Mouse (Mus musculus) spleen, adult 2 months (tissue): Measurements from ENCODE around the gene U90926.

ENCODE experiments used
- CTCF ChIP-seq: fragments of 200-500 bp; IDR thresholded peaks from 2 replicates; pipeline ENCODE4 v1.5.1; 2011; ENCODE audit warnings: mild to moderate bottlenecking, inconsistent platforms; ENCODE audit not compliant: insufficient read depth, insufficient read length, insufficient replicate concordance; ENCODE audit errors: extremely low read depth
- POLR2A ChIP-seq: fragments of 200-500 bp; IDR thresholded peaks from 2 replicates; pipeline ENCODE4 v1.6.1; 2011; ENCODE audit warnings: low read depth, low read length, inconsistent platforms

DNA sequence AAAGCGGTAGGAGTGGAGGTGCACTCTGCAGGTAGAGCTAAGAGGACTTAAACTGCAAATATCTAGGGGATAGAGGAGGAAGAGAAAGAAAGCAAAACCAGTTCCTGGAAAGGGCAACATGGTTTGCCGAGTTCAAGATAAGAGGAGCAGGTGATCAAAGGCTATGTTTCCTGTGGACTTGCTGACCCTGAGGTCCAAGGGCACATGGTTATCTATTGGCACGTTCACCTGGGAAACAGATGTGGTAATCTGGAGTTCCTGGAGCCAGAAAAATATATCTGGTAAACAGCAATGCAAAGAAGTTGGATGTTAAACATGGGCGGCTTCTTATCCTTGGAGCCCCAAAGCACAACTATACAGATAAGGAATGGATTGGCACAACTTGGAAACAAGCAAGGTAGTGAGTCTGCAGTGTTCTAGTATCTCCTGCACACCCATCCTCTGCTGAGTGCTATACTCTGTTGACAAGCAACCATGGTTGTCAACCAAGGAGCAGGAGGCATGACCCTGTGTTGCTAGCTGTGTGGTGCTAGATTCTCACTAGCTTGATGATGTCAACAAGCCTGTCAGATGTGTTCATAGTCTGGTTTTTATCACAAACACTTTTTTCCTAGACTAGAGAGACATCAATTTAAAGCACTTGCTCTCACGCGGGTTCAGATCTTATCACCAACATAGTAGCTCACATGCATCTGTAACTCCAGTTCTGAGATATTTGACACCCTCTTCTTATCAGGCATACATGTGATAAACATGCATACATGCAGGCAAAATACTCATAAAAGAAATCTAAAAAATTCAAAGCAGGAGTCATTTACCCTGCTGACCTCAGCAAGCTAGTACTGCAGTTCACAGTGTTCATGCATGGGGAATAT lies 10.8 kb downstream of the U90926 start:
- no peak for TF ChIP-seq CTCF
- no peak for TF ChIP-seq POLR2A
